Mouse (Mus musculus) natural killer cell, adult 2 months (primary cell): ENCODE results near the gene Sbk1.

Experiments
- DNase-seq, 2 experiments: peaks; one replicate each; pipeline ENCODE4 v3.0.0; 2022; ENCODE audit warnings: low spot score in 2 of 2

The Sbk1 gene

GRCm38 (mm10) chr7:126271712-126272683, at the start of gene Sbk1:
Gene Sbk1 (plus strand): TSS chr7:126272619.
- DNase-seq: peak; percentile 85 to 90

- DNase-seq: no peak
Observed at GRCm38 (mm10) chr7:126222753-126223152, 49.7 kb upstream of the Sbk1 start.

- DNase-seq: no peak
Observed at GRCm38 (mm10) chr7:126226136-126226535, 46.3 kb upstream of the Sbk1 start.

- peak in 1 of 2 experiments; percentile 55 for DNase-seq
Observed at GRCm38 (mm10) chr7:126230357-126231148, 41.9 kb upstream of the Sbk1 start.

- DNase-seq: no peak
Observed at GRCm38 (mm10) chr7:126232345-126233071, 39.9 kb upstream of the Sbk1 start.

GRCm38 (mm10) chr7:126234611-126235010, 37.8 kb upstream of the Sbk1 start:
- DNase-seq: no peak

GRCm38 (mm10) chr7:126236083-126236793, 36.2 kb upstream of the Sbk1 start:
- DNase-seq: peak in 1 of 2 experiments; percentile 10

- no peak for DNase-seq
Observed at GRCm38 (mm10) chr7:126236794-126237192, 35.6 kb upstream of the Sbk1 start.

- DNase-seq: no peak
Observed at GRCm38 (mm10) chr7:126240814-126241360, 31.5 kb upstream of the Sbk1 start.

GRCm38 (mm10) chr7:126244168-126244750, 28.2 kb upstream of the Sbk1 start:
- no peak for DNase-seq

- DNase-seq: no peak
Observed at GRCm38 (mm10) chr7:126248088-126248487, 24.3 kb upstream of the Sbk1 start.

- no peak for DNase-seq
Observed at GRCm38 (mm10) chr7:126248641-126249141, 23.7 kb upstream of the Sbk1 start.

- no peak for DNase-seq
Observed at GRCm38 (mm10) chr7:126249146-126249545, 23.3 kb upstream of the Sbk1 start.

- no peak for DNase-seq
Observed at GRCm38 (mm10) chr7:126249986-126250385, 22.4 kb upstream of the Sbk1 start.

GRCm38 (mm10) chr7:126250481-126250880, 21.9 kb upstream of the Sbk1 start:
- no peak for DNase-seq

- DNase-seq: no peak
Observed at GRCm38 (mm10) chr7:126251698-126252097, 20.7 kb upstream of the Sbk1 start.

- no peak for DNase-seq
Observed at GRCm38 (mm10) chr7:126252230-126252629, 20.2 kb upstream of the Sbk1 start.

- DNase-seq: peak; percentile 62 to 73
Observed at GRCm38 (mm10) chr7:126260280-126261210, 11.9 kb upstream of the Sbk1 start.

- no peak for DNase-seq
Observed at GRCm38 (mm10) chr7:126261823-126262222, 10.6 kb upstream of the Sbk1 start.
